8 mouse cellular contexts compared by ENCODE assay signal in genomic region chr1:171815545-171816439, GRCm38 (mm10). TPM values are rescaled to one million over a fixed set of nuclear protein-coding genes. Genes with fewer than 3 reads are reported as not detected.
DNase-seq lines count a peak whose midpoint lies in the region; ATAC-seq lines count a peak whose summit lies in the region.

No protein-coding gene starts in this region.

- H3K4me1 ChIP-seq in forebrain, embryonic 11.5 days (replicated peaks; ENCODE audit: control insufficient read depth, insufficient read depth, low read length), result no peaks in the 10 kb centered on the region
- H3K4me1 ChIP-seq in liver, embryonic 15.5 days (replicated peaks), result no peaks in the 10 kb centered on the region
- H3K4me1 ChIP-seq in neural tube, embryonic 12.5 days, result no peaks in the 10 kb centered on the region

- H3K4me3 ChIP-seq in forebrain, embryonic 11.5 days (ENCODE audit: low read depth, low read length), result no peak overlapping the region
- no peak overlapping the region for H3K4me3 ChIP-seq in liver, embryonic 15.5 days (replicated peaks)
- no peak overlapping the region for H3K4me3 ChIP-seq in neural tube, embryonic 12.5 days

- WGBS in forebrain, embryonic 11.5 days, result 13% methylated on average over 8 of the region's 8 CpGs
- WGBS in liver, embryonic 15.5 days (ENCODE audit: insufficient replicate concordance), result 10% methylated on average over 8 of the region's 8 CpGs
- 16% methylated on average over 8 of the region's 8 CpGs for WGBS in neural tube, embryonic 12.5 days

- no peaks in the 10 kb centered on the region for H3K9me3 ChIP-seq in forebrain, embryonic 11.5 days (ENCODE audit: control insufficient read depth, low read length)
- H3K9me3 ChIP-seq in liver, embryonic 15.5 days (replicated peaks), result no peaks in the 10 kb centered on the region
- no peaks in the 10 kb centered on the region for H3K9me3 ChIP-seq in neural tube, embryonic 12.5 days

- H3K36me3 ChIP-seq in forebrain, embryonic 11.5 days (ENCODE audit: control insufficient read depth, insufficient read depth, low read length), result no peaks in the 10 kb centered on the region
- no peaks in the 10 kb centered on the region for H3K36me3 ChIP-seq in liver, embryonic 15.5 days (replicated peaks)
- H3K36me3 ChIP-seq in neural tube, embryonic 12.5 days, result no peaks in the 10 kb centered on the region

- no peak overlapping the region for H3K9ac ChIP-seq in forebrain, embryonic 11.5 days (ENCODE audit: low read length)
- no peak overlapping the region for H3K9ac ChIP-seq in liver, embryonic 15.5 days
- no peak overlapping the region for H3K9ac ChIP-seq in neural tube, embryonic 12.5 days

- DNase-seq in right cerebral cortex, adult 18-20 months, result peak; percentile 49
- no peak for DNase-seq in right cerebral cortex, postnatal 25 days
- DNase-seq in adipocyte (ENCODE audit: low spot score), result peak; percentile 61
- DNase-seq in forebrain, embryonic 11.5 days (ENCODE audit: low spot score), result no peak
- no peak for DNase-seq in ovary, postnatal 10 days (ENCODE audit: low spot score)

- ATAC-seq in forebrain, embryonic 11.5 days (replicated peaks; ENCODE audit: low FRiP score), result peak; percentile 95
- ATAC-seq in inflammation-experienced regulatory T-cells, adult 6 months, result peak; percentile 98
- ATAC-seq in liver, embryonic 15.5 days (ENCODE audit: insufficient read depth), result peak; percentile 40; the same call in 1 of the 2 replicates
- ATAC-seq in neural tube, embryonic 12.5 days (ENCODE audit: low FRiP score, low read depth), result peak; percentile 94

- H3K4me2 ChIP-seq in forebrain, embryonic 11.5 days (ENCODE audit: low read depth, low read length, severe bottlenecking), result no peak overlapping the region
- no peak overlapping the region for H3K4me2 ChIP-seq in liver, embryonic 15.5 days
- H3K4me2 ChIP-seq in neural tube, embryonic 12.5 days (replicated peaks), result no peak overlapping the region

- H3K27ac ChIP-seq in forebrain, embryonic 11.5 days (ENCODE audit: low read depth, low read length), result no peak overlapping the region
- H3K27ac ChIP-seq in liver, embryonic 15.5 days (replicated peaks), result no peak overlapping the region
- H3K27ac ChIP-seq in neural tube, embryonic 12.5 days, result no peak overlapping the region

- no peaks in the 10 kb centered on the region for H3K27me3 ChIP-seq in forebrain, embryonic 11.5 days (ENCODE audit: control insufficient read depth, insufficient read depth, low read length)
- H3K27me3 ChIP-seq in liver, embryonic 15.5 days, result no peaks in the 10 kb centered on the region
- no peaks in the 10 kb centered on the region for H3K27me3 ChIP-seq in neural tube, embryonic 12.5 days (replicated peaks)

RNA-seq across cellular contexts. Expression of gene Cd84, which starts 23.7 kb away (rescaled TPM):
- polyA plus RNA-seq in forebrain, embryonic 11.5 days (2014; fragmentation: Nextera tagmentation; extraction: Ambion mirVana), result 0.69 and 0.87 TPM in 2 replicates
- polyA plus RNA-seq in inflammation-experienced regulatory T-cells, adult 6 months (2017; shearing (Covaris generic)), result 100 to 1,000 TPM; 219 to 268 (median 234) TPM
- 5.4 and 6.2 TPM in 2 replicates for polyA plus RNA-seq in liver, embryonic 15.5 days (2015; fragmentation: Nextera tagmentation; extraction: Ambion mirVana)
- polyA plus RNA-seq in neural tube, embryonic 12.5 days (2016; fragmentation: Nextera tagmentation; extraction: Ambion mirVana), result 0.66 and 1.2 TPM in 2 replicates

RNA-seq across cellular contexts. Expression of gene Slamf1, which starts 48.9 kb away (rescaled TPM):
- 0.27 and 0.35 TPM in 2 replicates for polyA plus RNA-seq in forebrain, embryonic 11.5 days (2014; fragmentation: Nextera tagmentation; extraction: Ambion mirVana)
- 10 to 100 TPM; 66.4 to 89.8 (median 82.8) TPM for polyA plus RNA-seq in inflammation-experienced regulatory T-cells, adult 6 months (2017; shearing (Covaris generic))
- polyA plus RNA-seq in liver, embryonic 15.5 days (2015; fragmentation: Nextera tagmentation; extraction: Ambion mirVana), result 1.5 and 2.0 TPM in 2 replicates
- polyA plus RNA-seq in neural tube, embryonic 12.5 days (2016; fragmentation: Nextera tagmentation; extraction: Ambion mirVana), result 0.27 and 0.28 TPM in 2 replicates

Comparison
In these comparisons a context has a peak if more than half of its experiments do, and no peak if none do; other contexts are left out.
1. DNase-seq: peak in right cerebral cortex, adult 18-20 months (single experiment) and adipocyte (single experiment); none in right cerebral cortex, postnatal 25 days (single experiment), forebrain, embryonic 11.5 days (single experiment) and ovary, postnatal 10 days (single experiment).
2. ATAC-seq: peak in every context shown above with its lines; median percentile 98 in inflammation-experienced regulatory T-cells, adult 6 months; 95 in forebrain, embryonic 11.5 days; 94 in neural tube, embryonic 12.5 days; 40 in liver, embryonic 15.5 days.
3. RNA of gene Cd84, which starts 23.7 kb away (polyA plus RNA-seq): 219 to 268 TPM in inflammation-experienced regulatory T-cells, adult 6 months; 5.4 to 6.2 TPM in liver, embryonic 15.5 days, 0.66 to 1.2 TPM in neural tube, embryonic 12.5 days and 0.69 to 0.87 TPM in forebrain, embryonic 11.5 days; every median in the first group is over 10 times any median in the second.
4. RNA of gene Slamf1, which starts 48.9 kb away (polyA plus RNA-seq): 66.4 to 89.8 TPM in inflammation-experienced regulatory T-cells, adult 6 months; 1.5 to 2.0 TPM in liver, embryonic 15.5 days, 0.27 to 0.28 TPM in neural tube, embryonic 12.5 days and 0.27 to 0.35 TPM in forebrain, embryonic 11.5 days; every median in the first group is over 10 times any median in the second.